Mouse (Mus musculus): ENCODE results near the gene Cfap20. TPM values are rescaled to one million over a fixed set of nuclear protein-coding genes. Genes with fewer than 3 reads are reported as not detected.
A peak's percentile ranks its signal among the peaks of the same experiment; 100 is the strongest.
"Not testable (repeated sequence)": the region's sequence is repeated elsewhere in the genome, so short reads cannot be mapped to it uniquely, and the experiment has no call there.

The Cfap20 gene
- polyA plus RNA-seq, 1 experiment from 2014 or later: 124 TPM

DNA sequence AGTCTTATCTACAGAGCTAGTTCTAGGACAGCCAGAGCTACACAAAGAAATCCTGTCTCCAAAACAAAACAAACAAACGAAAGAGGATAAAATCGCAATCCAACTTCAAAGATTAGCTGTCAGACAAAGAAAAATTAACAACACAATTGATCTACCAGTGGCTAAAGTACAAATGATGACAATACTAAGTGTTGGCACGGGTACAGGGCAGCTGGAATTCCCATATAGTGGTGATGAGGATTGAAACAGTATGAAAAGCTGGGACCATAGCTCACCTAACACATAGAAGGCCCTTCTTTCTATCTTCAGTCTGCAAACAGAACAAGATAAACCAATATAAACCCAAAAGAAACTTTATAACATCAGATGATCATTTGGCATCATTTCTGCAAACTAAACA, 53.1 kb downstream of the Cfap20 start:
- no peak overlapping the region for H3K4me2 ChIP-seq

DNA sequence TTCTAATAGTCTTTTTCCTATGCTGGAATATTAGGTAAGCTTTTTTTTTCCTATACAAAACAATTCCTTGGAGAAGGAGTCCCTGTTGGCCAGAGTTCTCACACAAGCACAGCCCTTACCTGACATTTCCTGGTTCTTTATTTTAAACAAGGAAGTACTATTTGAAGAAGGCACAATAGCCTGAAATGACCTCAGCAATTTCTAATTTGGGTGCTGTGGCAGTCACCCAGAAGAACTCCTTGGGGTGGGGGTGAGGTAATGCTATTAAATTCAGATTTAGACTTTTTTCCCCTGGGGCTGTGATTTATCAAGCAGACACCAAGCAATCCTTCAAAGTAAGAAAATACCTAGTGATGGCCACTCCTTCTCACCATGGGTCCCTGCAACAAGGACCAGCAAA, 53.7 kb downstream of the Cfap20 start:
- H3K4me3 ChIP-seq: no peak overlapping the region
- H3K9ac ChIP-seq: no peak overlapping the region
- H3K4me2 ChIP-seq: no peak overlapping the region
- no peak for ATAC-seq (ENCODE audit: low read depth)
- H3K36me3 ChIP-seq: no peaks in the 10 kb centered on the region
- H3K9me3 ChIP-seq: no peaks in the 10 kb centered on the region
- no peaks in the 10 kb centered on the region for H3K27me3 ChIP-seq
- no peak overlapping the region for H3K27ac ChIP-seq (replicated peaks)
- H3K4me1 ChIP-seq (replicated peaks): no peaks in the 10 kb centered on the region

More for the DNA sequence above, 53.1 kb downstream of the Cfap20 start:
- H3K4me1 ChIP-seq (replicated peaks): no peaks in the 10 kb centered on the region
- H3K27ac ChIP-seq (replicated peaks): no peak overlapping the region
- no peaks in the 10 kb centered on the region for H3K9me3 ChIP-seq
- no peak overlapping the region for H3K9ac ChIP-seq
- no peak overlapping the region for H3K4me3 ChIP-seq
- H3K27me3 ChIP-seq: no peaks in the 10 kb centered on the region
- no peak for ATAC-seq (ENCODE audit: low read depth)
- no peaks in the 10 kb centered on the region for H3K36me3 ChIP-seq
- 88% methylated on average over 3 of the region's 3 CpGs for WGBS

DNA sequence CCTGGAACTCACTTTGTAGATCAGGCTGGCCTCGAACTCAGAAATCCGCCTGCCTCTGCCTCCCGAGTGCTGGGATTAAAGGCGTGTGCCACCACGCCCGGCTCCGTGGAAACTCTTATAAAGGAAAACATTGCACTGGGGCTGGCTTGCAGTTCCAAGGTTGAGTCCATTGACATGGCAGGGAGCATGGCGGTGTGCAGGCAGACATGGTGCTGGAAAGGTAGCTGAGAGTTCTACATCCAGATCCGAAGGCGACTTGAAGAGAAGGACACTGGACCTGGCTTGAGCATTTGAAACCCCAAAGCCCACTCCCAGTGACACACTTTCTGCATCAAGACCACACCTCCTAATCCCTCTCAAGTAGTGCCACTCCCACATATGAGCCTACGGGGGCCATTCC, 55.7 kb downstream of the Cfap20 start:
- H3K36me3 ChIP-seq; H3K9me3 ChIP-seq; H3K4me2 ChIP-seq; ATAC-seq (ENCODE audit: low read depth); H3K9ac ChIP-seq; H3K4me1 ChIP-seq (replicated peaks); H3K4me3 ChIP-seq; H3K27ac ChIP-seq (replicated peaks); H3K27me3 ChIP-seq: not testable (repeated sequence)
- WGBS: 95% methylated on average over 11 of the region's 11 CpGs

DNA sequence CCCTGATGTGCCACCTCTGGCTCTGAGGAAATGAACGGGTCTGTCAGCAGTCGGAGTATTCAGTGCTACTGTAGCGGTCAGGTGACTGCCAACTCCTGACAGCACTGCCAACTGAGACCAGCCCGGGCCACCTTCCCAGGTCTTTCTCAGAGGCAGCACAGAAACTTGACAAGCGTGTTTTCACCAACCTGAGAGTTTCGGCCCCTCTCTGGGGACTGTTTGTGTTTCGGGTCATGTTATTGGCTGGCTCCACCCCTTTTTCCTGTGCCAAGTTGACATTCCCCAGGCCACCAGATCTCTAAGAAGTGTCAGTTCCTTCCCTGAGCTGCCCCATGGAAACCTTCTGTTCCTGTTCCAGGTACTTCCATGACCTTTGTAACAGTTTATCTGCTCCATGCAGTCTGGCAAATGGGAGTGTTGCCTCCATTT, 56.8 kb downstream of the Cfap20 start:
- Histone ChIP-seq H3K36me3 (peaks cover 16% of the 10 kb centered on the region), H3K27ac (replicated peaks) (no peak overlapping the region), H3K9ac (no peak overlapping the region), H3K4me3 (no peak overlapping the region), H3K4me1 (replicated peaks) (no peaks in the 10 kb centered on the region), H3K4me2 (no peak overlapping the region), H3K9me3 (no peaks in the 10 kb centered on the region), H3K27me3 (no peaks in the 10 kb centered on the region)
- WGBS: 64% methylated on average over 7 of the region's 7 CpGs
- no peak for ATAC-seq (ENCODE audit: low read depth)

DNA sequence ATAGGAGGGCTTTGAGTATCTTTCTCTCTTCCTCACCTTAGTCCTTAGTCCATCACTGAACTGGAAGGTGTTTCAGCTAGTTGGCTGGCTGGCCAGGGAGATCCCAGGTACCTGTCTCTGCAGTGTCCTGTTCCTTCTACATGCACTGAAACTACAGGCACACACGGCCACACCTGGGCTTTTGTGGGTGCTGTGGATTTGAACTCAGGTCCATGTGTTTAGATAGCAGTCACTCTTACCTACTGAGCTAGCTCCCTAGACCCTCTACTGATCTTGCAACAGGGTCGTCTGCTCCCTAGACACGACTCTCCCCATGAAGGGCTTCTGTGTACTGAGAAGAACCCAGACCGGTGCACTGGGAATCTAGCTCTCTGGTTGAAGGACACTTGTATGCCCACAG, 57.6 kb downstream of the Cfap20 start:
- H3K4me3 ChIP-seq: no peak overlapping the region
- 88% methylated on average over 4 of the region's 4 CpGs for WGBS
- ATAC-seq (ENCODE audit: low read depth): no peak
- H3K27me3 ChIP-seq: no peaks in the 10 kb centered on the region
- H3K27ac ChIP-seq (replicated peaks): no peak overlapping the region
- no peaks in the 10 kb centered on the region for H3K9me3 ChIP-seq
- H3K9ac ChIP-seq: no peak overlapping the region
- H3K4me1 ChIP-seq (replicated peaks): no peaks in the 10 kb centered on the region
- H3K4me2 ChIP-seq: no peak overlapping the region
- peaks cover 24% of the 10 kb centered on the region for H3K36me3 ChIP-seq

DNA sequence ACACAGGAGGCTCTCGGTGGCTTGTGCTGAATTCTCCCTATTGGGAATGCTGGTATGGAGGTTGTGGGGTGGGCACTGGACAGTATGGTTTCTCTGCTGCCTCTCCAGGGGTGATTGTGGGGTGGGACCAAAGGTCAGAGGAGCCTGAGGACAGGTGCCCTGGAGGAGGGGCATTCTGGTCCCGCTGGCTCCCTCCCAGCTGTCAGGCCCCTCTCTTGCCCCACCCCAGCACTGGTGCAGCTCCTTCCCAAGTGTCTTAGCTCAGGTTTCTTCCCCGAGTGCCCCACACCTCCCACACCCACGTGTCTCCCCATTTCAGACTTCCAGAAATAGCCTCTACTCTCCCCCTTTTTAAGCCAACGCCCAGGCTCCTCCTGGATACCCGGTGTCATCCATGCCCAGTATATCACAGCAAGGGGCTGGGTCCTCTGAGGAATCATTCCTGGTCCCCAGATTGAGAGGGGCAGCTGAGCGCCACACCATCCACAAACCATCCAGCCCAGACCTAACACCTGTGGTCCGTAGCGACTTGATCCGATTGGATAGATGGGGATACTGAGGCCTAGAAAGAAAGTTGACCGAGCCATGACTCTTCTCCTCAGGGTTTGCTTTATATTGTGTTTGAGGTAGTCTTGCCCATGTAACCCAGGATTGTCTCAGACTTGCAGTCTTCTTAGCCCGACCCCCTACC, 58.2 kb downstream of the Cfap20 start:
- Histone ChIP-seq H3K4me2 (no peak overlapping the region), H3K4me3 (no peak overlapping the region), H3K36me3 (peaks cover 30% of the 10 kb centered on the region), H3K4me1 (replicated peaks) (no peaks in the 10 kb centered on the region), H3K27me3 (no peaks in the 10 kb centered on the region), H3K27ac (replicated peaks) (no peak overlapping the region), H3K9ac (no peak overlapping the region), H3K9me3 (no peaks in the 10 kb centered on the region)
- ATAC-seq (ENCODE audit: low read depth): no peak
- 87% methylated on average over 12 of the region's 12 CpGs for WGBS

DNA sequence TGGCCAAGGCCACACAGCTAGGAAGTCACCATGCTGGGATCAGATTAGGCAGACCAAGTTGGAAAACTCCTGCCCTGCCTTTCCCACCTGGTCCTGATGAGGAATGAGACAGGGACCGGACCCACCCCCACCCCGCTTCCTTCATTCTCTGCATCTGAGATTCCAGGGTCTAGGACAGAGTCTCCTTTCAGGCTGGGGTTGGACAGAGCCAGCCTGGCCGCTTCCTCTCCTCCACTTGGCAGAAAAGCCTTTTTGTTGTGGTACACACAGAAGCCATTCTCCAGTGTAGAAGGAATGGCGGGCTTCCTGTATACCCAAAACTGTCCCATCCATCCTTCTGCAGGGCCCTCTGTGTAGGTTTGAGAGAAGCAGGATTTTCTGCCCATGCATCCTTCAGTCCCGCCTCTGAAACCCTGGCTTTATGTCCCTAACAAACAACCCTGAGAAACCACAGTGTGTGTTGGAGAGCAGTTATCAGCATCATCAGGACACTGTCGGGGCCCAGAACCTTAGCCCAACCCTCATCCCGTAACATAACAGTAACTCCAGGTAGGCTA, 59.2 kb downstream of the Cfap20 start:
- Histone ChIP-seq H3K9ac (no peak overlapping the region), H3K4me3 (no peak overlapping the region), H3K36me3 (peaks cover 40% of the 10 kb centered on the region), H3K4me1 (replicated peaks) (no peaks in the 10 kb centered on the region), H3K9me3 (no peaks in the 10 kb centered on the region), H3K4me2 (no peak overlapping the region), H3K27ac (replicated peaks) (peak overlapping the region; percentile 47), H3K27me3 (no peaks in the 10 kb centered on the region)
- no peak for ATAC-seq (ENCODE audit: low read depth)
- WGBS: 76% methylated on average over 7 of the region's 7 CpGs

DNA sequence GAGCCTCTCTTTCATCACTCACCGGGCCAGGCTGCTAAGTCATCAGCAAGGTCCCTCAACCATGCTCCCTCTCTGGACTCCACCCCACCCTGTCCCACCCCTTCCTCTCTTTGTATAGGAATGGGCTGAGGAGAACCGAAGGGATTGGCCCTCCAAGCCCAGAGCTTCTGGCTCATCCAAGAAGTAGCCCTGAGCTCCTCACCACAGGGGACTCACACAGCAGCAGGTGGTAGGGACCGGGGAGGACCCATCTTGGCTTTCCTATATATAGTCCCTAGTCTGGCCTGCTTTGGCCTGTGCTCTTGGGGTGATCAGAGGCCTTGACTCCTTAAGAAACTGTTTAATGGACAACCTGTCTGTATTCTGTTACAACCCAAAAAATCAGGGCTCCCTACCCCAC, 60.2 kb downstream of the Cfap20 start:
- H3K4me2 ChIP-seq: no peak overlapping the region
- no peaks in the 10 kb centered on the region for H3K4me1 ChIP-seq (replicated peaks)
- H3K9ac ChIP-seq: no peak overlapping the region
- no peak for ATAC-seq (ENCODE audit: low read depth)
- H3K27ac ChIP-seq (replicated peaks): no peak overlapping the region
- no peaks in the 10 kb centered on the region for H3K27me3 ChIP-seq
- H3K36me3 ChIP-seq: peaks cover 50% of the 10 kb centered on the region
- no peak overlapping the region for H3K4me3 ChIP-seq
- 82% methylated on average over 3 of the region's 3 CpGs for WGBS
- no peaks in the 10 kb centered on the region for H3K9me3 ChIP-seq

DNA sequence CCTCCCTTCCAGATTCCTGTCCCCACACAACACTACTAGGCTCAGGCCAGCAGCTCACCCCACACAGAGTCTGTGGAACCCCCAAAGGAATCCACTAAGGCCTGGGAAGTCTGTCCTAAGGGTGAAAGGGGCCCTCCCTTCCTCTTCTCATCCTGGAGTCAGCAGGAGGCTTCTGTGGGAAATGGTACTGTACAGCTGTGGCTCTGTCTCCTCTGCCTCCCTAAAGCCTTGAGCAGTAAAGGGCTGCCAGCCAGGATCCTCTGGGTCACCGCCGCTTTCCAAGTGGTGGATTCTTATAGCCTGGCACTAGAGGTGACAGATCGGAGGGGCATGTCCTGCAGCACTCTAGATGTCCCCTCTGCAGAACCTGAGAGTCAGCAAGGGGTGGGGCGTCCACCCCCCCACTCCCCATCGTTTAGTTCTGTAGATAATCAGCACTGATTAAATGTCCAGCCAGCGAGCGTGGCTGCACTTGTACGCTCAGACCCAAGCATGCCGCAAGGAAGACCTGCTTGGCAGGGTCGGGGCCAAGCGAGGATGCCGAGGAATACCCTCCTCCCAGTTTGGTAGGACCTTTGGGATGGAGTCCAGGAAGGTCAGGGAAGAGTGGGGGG, 61.2 kb downstream of the Cfap20 start:
- peaks cover 60% of the 10 kb centered on the region for H3K36me3 ChIP-seq

More for the DNA sequence above, 61.2 kb downstream of the Cfap20 start:
- H3K4me2 ChIP-seq: no peak overlapping the region
- H3K4me1 ChIP-seq (replicated peaks): no peaks in the 10 kb centered on the region
- H3K4me3 ChIP-seq: no peak overlapping the region
- no peak for ATAC-seq (ENCODE audit: low read depth)
- H3K27me3 ChIP-seq: no peaks in the 10 kb centered on the region
- H3K9ac ChIP-seq: no peak overlapping the region
- H3K9me3 ChIP-seq: no peaks in the 10 kb centered on the region
- H3K27ac ChIP-seq (replicated peaks): peak overlapping the region; percentile 42; the same call in 1 of the 2 replicates
- 90% methylated on average over 12 of the region's 12 CpGs for WGBS

Other genes starting within 250 kb of the Cfap20 start
- 17.8 and 21.5 TPM in 2 replicates for gene Kifc3, start 232.1 kb downstream of the Cfap20 start, polyA plus RNA-seq (2015; fragmentation: Nextera tagmentation; extraction: Ambion mirVana)
- 0.39 and 0.82 TPM in 2 replicates for gene Cngb1, start 128.3 kb downstream of the Cfap20 start, polyA plus RNA-seq (2015; fragmentation: Nextera tagmentation; extraction: Ambion mirVana)
- 0.70 TPM in 1 of 2 replicates, not detected in the other for gene Tepp, start 124.3 kb downstream of the Cfap20 start, polyA plus RNA-seq (2015; fragmentation: Nextera tagmentation; extraction: Ambion mirVana)
- 15.4 and 16.0 TPM in 2 replicates for gene Zfp319, start 102.9 kb downstream of the Cfap20 start, polyA plus RNA-seq (2015; fragmentation: Nextera tagmentation; extraction: Ambion mirVana)
- gene Usb1, start 102.6 kb downstream of the Cfap20 start, polyA plus RNA-seq (2015; fragmentation: Nextera tagmentation; extraction: Ambion mirVana): 34.3 and 35.5 TPM in 2 replicates
- gene Mmp15, start 82.6 kb downstream of the Cfap20 start, polyA plus RNA-seq (2015; fragmentation: Nextera tagmentation; extraction: Ambion mirVana): 26.9 and 29.1 TPM in 2 replicates
- gene Csnk2a2, start 55.2 kb upstream of the Cfap20 start, polyA plus RNA-seq (2015; fragmentation: Nextera tagmentation; extraction: Ambion mirVana): 8.0 and 8.6 TPM in 2 replicates
- gene Ccdc113, start 99.2 kb upstream of the Cfap20 start, polyA plus RNA-seq (2015; fragmentation: Nextera tagmentation; extraction: Ambion mirVana): 0.54 and 1.5 TPM in 2 replicates
- gene Prss54, start 141.5 kb upstream of the Cfap20 start, polyA plus RNA-seq (2015; fragmentation: Nextera tagmentation; extraction: Ambion mirVana): not detected in 2 replicates
- 8.1 and 8.8 TPM in 2 replicates for gene Gins3, start 198.6 kb upstream of the Cfap20 start, polyA plus RNA-seq (2015; fragmentation: Nextera tagmentation; extraction: Ambion mirVana)
- gene Ndrg4, start 242.1 kb upstream of the Cfap20 start, polyA plus RNA-seq (2015; fragmentation: Nextera tagmentation; extraction: Ambion mirVana): 244 and 275 TPM in 2 replicates

Data from neural tube, embryonic 13.5 days (tissue).